Mouse (Mus musculus): Measurements from ENCODE around the gene 1110051M20Rik. TPM values are rescaled to one million over a fixed set of nuclear protein-coding genes. Genes with fewer than 3 reads are reported as not detected.

The 1110051M20Rik gene
- polyA plus RNA-seq, 1 experiment from 2014 or later, result 15.6 TPM

- no peak overlapping the region for H3K9ac ChIP-seq (ENCODE audit: low read depth, low read length)
- no peak overlapping the region for H3K4me3 ChIP-seq (ENCODE audit: low read depth, low read length)
- H3K36me3 ChIP-seq (ENCODE audit: control insufficient read depth, insufficient read depth), result peaks cover 77% of the 10 kb centered on the region
- TF ChIP-seq CTCF (IDR thresholded peaks at IDR 0.05; ENCODE audit: low read depth), result peak; percentile 86
- no peaks in the 10 kb centered on the region for H3K4me1 ChIP-seq (replicated peaks; ENCODE audit: control insufficient read depth, insufficient read depth, low read length)
- H3K9me3 ChIP-seq (ENCODE audit: control insufficient read depth), result no peaks in the 10 kb centered on the region
- no peak overlapping the region for H3K27ac ChIP-seq (ENCODE audit: low read depth, low read length)
- peak; percentile 39; the same call in 1 of the 2 replicates for ATAC-seq
- H3K27me3 ChIP-seq (replicated peaks; ENCODE audit: control insufficient read depth, insufficient read depth, low read length), result no peaks in the 10 kb centered on the region
- WGBS, result 66% methylated on average over 6 of the region's 6 CpGs
- H3K4me2 ChIP-seq (replicated peaks; ENCODE audit: low read depth), result no peak overlapping the region
Measured at GRCm38 (mm10) chr2:91480805-91481514, 36.5 kb upstream of the 1110051M20Rik start.

GRCm38 (mm10) chr2:91480399-91480801, 35.9 kb upstream of the 1110051M20Rik start:
- H3K4me1 ChIP-seq (replicated peaks; ENCODE audit: control insufficient read depth, insufficient read depth, low read length), result no peaks in the 10 kb centered on the region
- H3K9ac ChIP-seq (ENCODE audit: low read depth, low read length), result no peak overlapping the region
- H3K27ac ChIP-seq (ENCODE audit: low read depth, low read length), result no peak overlapping the region
- H3K4me2 ChIP-seq (replicated peaks; ENCODE audit: low read depth), result no peak overlapping the region
- no peaks in the 10 kb centered on the region for H3K9me3 ChIP-seq (ENCODE audit: control insufficient read depth)
- TF ChIP-seq CTCF (IDR thresholded peaks at IDR 0.05; ENCODE audit: low read depth), result no peak
- no peaks in the 10 kb centered on the region for H3K27me3 ChIP-seq (replicated peaks; ENCODE audit: control insufficient read depth, insufficient read depth, low read length)
- no peak for ATAC-seq
- H3K36me3 ChIP-seq (ENCODE audit: control insufficient read depth, insufficient read depth), result peaks cover 77% of the 10 kb centered on the region
- WGBS, result 97% methylated on average over 9 of the region's 9 CpGs
- no peak overlapping the region for H3K4me3 ChIP-seq (ENCODE audit: low read depth, low read length)

GRCm38 (mm10) chr2:91476841-91477240, 32.3 kb upstream of the 1110051M20Rik start:
- 79% methylated on average over 7 of the region's 7 CpGs for WGBS
- no peak overlapping the region for H3K4me2 ChIP-seq (replicated peaks; ENCODE audit: low read depth)
- peaks cover 86% of the 10 kb centered on the region for H3K36me3 ChIP-seq (ENCODE audit: control insufficient read depth, insufficient read depth)
- no peaks in the 10 kb centered on the region for H3K9me3 ChIP-seq (ENCODE audit: control insufficient read depth)
- TF ChIP-seq CTCF (IDR thresholded peaks at IDR 0.05; ENCODE audit: low read depth), result no peak
- 0 out of 2 replicates have a peak overlapping the region, but pooled peaks have one; percentile 28 for H3K27ac ChIP-seq (ENCODE audit: low read depth, low read length)
- H3K9ac ChIP-seq (ENCODE audit: low read depth, low read length), result no peak overlapping the region
- no peaks in the 10 kb centered on the region; the same call in 1 of the 2 replicates for H3K4me1 ChIP-seq (replicated peaks; ENCODE audit: control insufficient read depth, insufficient read depth, low read length)
- no peak overlapping the region for H3K4me3 ChIP-seq (ENCODE audit: low read depth, low read length)
- H3K27me3 ChIP-seq (replicated peaks; ENCODE audit: control insufficient read depth, insufficient read depth, low read length), result no peaks in the 10 kb centered on the region
- ATAC-seq, result no peak

DNA sequence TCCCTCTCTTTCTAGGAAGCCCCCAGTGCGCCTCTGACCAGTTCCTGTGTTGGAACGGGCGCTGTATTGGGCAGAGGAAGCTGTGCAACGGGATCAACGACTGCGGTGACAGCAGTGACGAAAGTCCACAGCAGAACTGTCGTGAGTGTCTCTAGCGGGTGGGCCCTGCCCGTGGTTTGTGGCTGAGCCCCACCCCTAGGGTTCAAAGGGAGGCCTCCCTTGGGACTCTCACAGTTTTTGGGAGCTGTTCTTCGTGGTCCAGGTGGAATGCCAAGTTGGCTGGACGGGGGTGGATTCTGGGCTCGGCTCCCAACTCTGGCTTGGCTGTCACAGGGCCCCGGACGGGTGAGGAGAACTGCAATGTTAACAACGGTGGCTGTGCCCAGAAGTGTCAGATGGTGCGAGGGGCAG, 31.8 kb upstream of the 1110051M20Rik start:
- no peaks in the 10 kb centered on the region for H3K9me3 ChIP-seq (ENCODE audit: control insufficient read depth)
- no peak overlapping the region for H3K9ac ChIP-seq (ENCODE audit: low read depth, low read length)
- H3K27ac ChIP-seq (ENCODE audit: low read depth, low read length), result no peak overlapping the region
- no peaks in the 10 kb centered on the region; the same call in 1 of the 2 replicates for H3K4me1 ChIP-seq (replicated peaks; ENCODE audit: control insufficient read depth, insufficient read depth, low read length)
- no peak for TF ChIP-seq CTCF (IDR thresholded peaks at IDR 0.05; ENCODE audit: low read depth)
- 51% methylated on average over 17 of the region's 17 CpGs for WGBS
- no peak overlapping the region for H3K4me3 ChIP-seq (ENCODE audit: low read depth, low read length)
- H3K4me2 ChIP-seq (replicated peaks; ENCODE audit: low read depth), result no peak overlapping the region
- no peak for ATAC-seq
- H3K27me3 ChIP-seq (replicated peaks; ENCODE audit: control insufficient read depth, insufficient read depth, low read length), result no peaks in the 10 kb centered on the region
- peaks cover 84% of the 10 kb centered on the region for H3K36me3 ChIP-seq (ENCODE audit: control insufficient read depth, insufficient read depth)

DNA sequence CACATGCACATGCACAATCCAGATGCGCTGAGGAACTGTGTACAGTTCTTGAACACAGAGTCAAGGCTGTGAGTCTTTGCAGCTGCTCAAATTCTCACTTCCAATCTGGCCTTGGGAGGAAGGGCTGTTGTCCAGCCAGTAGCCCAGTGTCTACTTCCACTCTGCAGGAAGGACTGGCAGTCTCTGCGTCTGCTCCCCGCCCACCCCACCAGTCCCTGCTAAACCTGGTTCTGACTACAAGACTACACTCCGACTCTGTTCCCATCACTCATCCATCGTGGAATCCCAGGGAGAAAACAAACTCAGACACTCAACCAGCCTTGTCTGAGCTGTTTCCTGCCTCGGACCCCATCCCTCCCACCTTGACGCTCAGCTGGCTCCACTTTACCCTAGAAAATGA, 31.3 kb upstream of the 1110051M20Rik start:
- H3K9me3 ChIP-seq (ENCODE audit: control insufficient read depth), result no peaks in the 10 kb centered on the region
- no peak overlapping the region for H3K27ac ChIP-seq (ENCODE audit: low read depth, low read length)
- H3K4me2 ChIP-seq (replicated peaks; ENCODE audit: low read depth), result no peak overlapping the region
- H3K27me3 ChIP-seq (replicated peaks; ENCODE audit: control insufficient read depth, insufficient read depth, low read length), result no peaks in the 10 kb centered on the region
- no peak for ATAC-seq
- no peak for TF ChIP-seq CTCF (IDR thresholded peaks at IDR 0.05; ENCODE audit: low read depth)
- no peaks in the 10 kb centered on the region; the same call in 1 of the 2 replicates for H3K4me1 ChIP-seq (replicated peaks; ENCODE audit: control insufficient read depth, insufficient read depth, low read length)
- WGBS, result 63% methylated on average over 7 of the region's 7 CpGs
- no peak overlapping the region for H3K4me3 ChIP-seq (ENCODE audit: low read depth, low read length)
- H3K9ac ChIP-seq (ENCODE audit: low read depth, low read length), result no peak overlapping the region
- H3K36me3 ChIP-seq (ENCODE audit: control insufficient read depth, insufficient read depth), result peaks cover 87% of the 10 kb centered on the region

- ATAC-seq, result peak; percentile 96
- peak overlapping the region; percentile 57; the same call in 1 of the 2 replicates for H3K27ac ChIP-seq (ENCODE audit: low read depth, low read length)
- H3K4me3 ChIP-seq (ENCODE audit: low read depth, low read length), result peak overlapping the region; percentile 6; the same call in 1 of the 2 replicates
- no peaks in the 10 kb centered on the region for H3K27me3 ChIP-seq (replicated peaks; ENCODE audit: control insufficient read depth, insufficient read depth, low read length)
- peaks cover 76% of the 10 kb centered on the region for H3K36me3 ChIP-seq (ENCODE audit: control insufficient read depth, insufficient read depth)
- H3K4me2 ChIP-seq (replicated peaks; ENCODE audit: low read depth), result peak overlapping the region; percentile 42
- no peak for TF ChIP-seq CTCF (IDR thresholded peaks at IDR 0.05; ENCODE audit: low read depth)
- WGBS, result 36% methylated on average over 12 of the region's 12 CpGs
- no peaks in the 10 kb centered on the region; the same call in 1 of the 2 replicates for H3K4me1 ChIP-seq (replicated peaks; ENCODE audit: control insufficient read depth, insufficient read depth, low read length)
- H3K9me3 ChIP-seq (ENCODE audit: control insufficient read depth), result no peaks in the 10 kb centered on the region
- H3K9ac ChIP-seq (ENCODE audit: low read depth, low read length), result no peak overlapping the region
Measured at GRCm38 (mm10) chr2:91474358-91474757, 29.9 kb upstream of the 1110051M20Rik start.

All from intestine, postnatal 0 days (tissue).